Mouse (Mus musculus): ENCODE results near the gene Cntn5. TPM values are rescaled to one million over a fixed set of nuclear protein-coding genes. Genes with fewer than 3 reads are reported as not detected.

Cntn5 gene
- polyA plus RNA-seq, 1 experiment from 2014 or later, result 0.28 TPM

GRCm38 (mm10) chr9:10681181-10681580 lies 223.4 kb downstream of the Cntn5 start:
- Histone ChIP-seq H3K4me2 (ENCODE audit: low read depth, low read length) (no peak overlapping the region), H3K9me3 (replicated peaks; ENCODE audit: control insufficient read depth, low read length) (no peaks in the 10 kb centered on the region), H3K36me3 (replicated peaks; ENCODE audit: control insufficient read depth, insufficient read depth, low read depth, low read length) (no peaks in the 10 kb centered on the region), H3K27ac (replicated peaks; ENCODE audit: low read depth, low read length) (no peak overlapping the region), H3K9ac (replicated peaks; ENCODE audit: low read length) (no peak overlapping the region), H3K4me1 (ENCODE audit: control insufficient read depth, insufficient read depth, low read length) (no peaks in the 10 kb centered on the region), H3K27me3 (ENCODE audit: control insufficient read depth, insufficient read depth, low read length) (no peaks in the 10 kb centered on the region), H3K4me3 (ENCODE audit: low read depth, low read length) (no peak overlapping the region)
- 68% methylated on average over 3 of the region's 3 CpGs for WGBS
- ATAC-seq (replicated peaks; ENCODE audit: insufficient number of reproducible peaks, low FRiP score, low TSS enrichment, low read depth) (no peak), DNase-seq (ENCODE audit: low spot score) (no peak)

GRCm38 (mm10) chr9:10668676-10669075 lies 235.9 kb downstream of the Cntn5 start:
- Histone ChIP-seq H3K4me3 (ENCODE audit: low read depth, low read length) (no peak overlapping the region), H3K36me3 (replicated peaks; ENCODE audit: control insufficient read depth, insufficient read depth, low read depth, low read length) (no peaks in the 10 kb centered on the region), H3K27ac (replicated peaks; ENCODE audit: low read depth, low read length) (no peak overlapping the region), H3K27me3 (ENCODE audit: control insufficient read depth, insufficient read depth, low read length) (no peaks in the 10 kb centered on the region), H3K4me2 (ENCODE audit: low read depth, low read length) (no peak overlapping the region), H3K9me3 (replicated peaks; ENCODE audit: control insufficient read depth, low read length) (no peaks in the 10 kb centered on the region), H3K4me1 (ENCODE audit: control insufficient read depth, insufficient read depth, low read length) (no peaks in the 10 kb centered on the region), H3K9ac (replicated peaks; ENCODE audit: low read length) (no peak overlapping the region)
- DNase-seq (ENCODE audit: low spot score) (no peak), ATAC-seq (replicated peaks; ENCODE audit: insufficient number of reproducible peaks, low FRiP score, low TSS enrichment, low read depth) (no peak)
- 74% methylated on average over 3 of the region's 3 CpGs for WGBS

GRCm38 (mm10) chr9:10667438-10667837 lies 237.1 kb downstream of the Cntn5 start:
- Histone ChIP-seq H3K4me1 (ENCODE audit: control insufficient read depth, insufficient read depth, low read length) (no peaks in the 10 kb centered on the region), H3K27ac (replicated peaks; ENCODE audit: low read depth, low read length) (no peak overlapping the region), H3K9ac (replicated peaks; ENCODE audit: low read length) (no peak overlapping the region), H3K36me3 (replicated peaks; ENCODE audit: control insufficient read depth, insufficient read depth, low read depth, low read length) (no peaks in the 10 kb centered on the region), H3K4me2 (ENCODE audit: low read depth, low read length) (no peak overlapping the region), H3K27me3 (ENCODE audit: control insufficient read depth, insufficient read depth, low read length) (no peaks in the 10 kb centered on the region), H3K4me3 (ENCODE audit: low read depth, low read length) (no peak overlapping the region), H3K9me3 (replicated peaks; ENCODE audit: control insufficient read depth, low read length) (no peaks in the 10 kb centered on the region)
- WGBS, result 68% methylated on average over 4 of the region's 4 CpGs
- DNase-seq (ENCODE audit: low spot score) (no peak), ATAC-seq (replicated peaks; ENCODE audit: insufficient number of reproducible peaks, low FRiP score, low TSS enrichment, low read depth) (no peak)

- Histone ChIP-seq H3K4me3 (ENCODE audit: low read depth, low read length) (no peak overlapping the region), H3K9me3 (replicated peaks; ENCODE audit: control insufficient read depth, low read length) (no peaks in the 10 kb centered on the region), H3K9ac (replicated peaks; ENCODE audit: low read length) (no peak overlapping the region), H3K27me3 (ENCODE audit: control insufficient read depth, insufficient read depth, low read length) (no peaks in the 10 kb centered on the region), H3K4me1 (ENCODE audit: control insufficient read depth, insufficient read depth, low read length) (no peaks in the 10 kb centered on the region), H3K36me3 (replicated peaks; ENCODE audit: control insufficient read depth, insufficient read depth, low read depth, low read length) (no peaks in the 10 kb centered on the region), H3K4me2 (ENCODE audit: low read depth, low read length) (no peak overlapping the region), H3K27ac (replicated peaks; ENCODE audit: low read depth, low read length) (no peak overlapping the region)
- ATAC-seq (replicated peaks; ENCODE audit: insufficient number of reproducible peaks, low FRiP score, low TSS enrichment, low read depth), result no peak
- no peak for DNase-seq (ENCODE audit: low spot score)
These were observed 238.8 kb downstream of the Cntn5 start for GRCm38 (mm10) chr9:10665756-10666155.

GRCm38 (mm10) chr9:10663101-10663500 lies 241.5 kb downstream of the Cntn5 start:
- Histone ChIP-seq H3K36me3 (replicated peaks; ENCODE audit: control insufficient read depth, insufficient read depth, low read depth, low read length) (no peaks in the 10 kb centered on the region), H3K4me3 (ENCODE audit: low read depth, low read length) (no peak overlapping the region), H3K4me1 (ENCODE audit: control insufficient read depth, insufficient read depth, low read length) (no peaks in the 10 kb centered on the region), H3K9ac (replicated peaks; ENCODE audit: low read length) (no peak overlapping the region), H3K4me2 (ENCODE audit: low read depth, low read length) (no peak overlapping the region), H3K27me3 (ENCODE audit: control insufficient read depth, insufficient read depth, low read length) (no peaks in the 10 kb centered on the region), H3K27ac (replicated peaks; ENCODE audit: low read depth, low read length) (no peak overlapping the region), H3K9me3 (replicated peaks; ENCODE audit: control insufficient read depth, low read length) (no peaks in the 10 kb centered on the region)
- DNase-seq (ENCODE audit: low spot score), result no peak
- WGBS, result 74% methylated on average over 2 of the region's 2 CpGs
- ATAC-seq (replicated peaks; ENCODE audit: insufficient number of reproducible peaks, low FRiP score, low TSS enrichment, low read depth), result no peak

- Histone ChIP-seq H3K9ac (replicated peaks; ENCODE audit: low read length) (no peak overlapping the region), H3K9me3 (replicated peaks; ENCODE audit: control insufficient read depth, low read length) (no peaks in the 10 kb centered on the region), H3K4me1 (ENCODE audit: control insufficient read depth, insufficient read depth, low read length) (no peaks in the 10 kb centered on the region), H3K27ac (replicated peaks; ENCODE audit: low read depth, low read length) (no peak overlapping the region), H3K4me3 (ENCODE audit: low read depth, low read length) (no peak overlapping the region), H3K27me3 (ENCODE audit: control insufficient read depth, insufficient read depth, low read length) (no peaks in the 10 kb centered on the region), H3K36me3 (replicated peaks; ENCODE audit: control insufficient read depth, insufficient read depth, low read depth, low read length) (no peaks in the 10 kb centered on the region), H3K4me2 (ENCODE audit: low read depth, low read length) (no peak overlapping the region)
- DNase-seq (ENCODE audit: low spot score) (no peak), ATAC-seq (replicated peaks; ENCODE audit: insufficient number of reproducible peaks, low FRiP score, low TSS enrichment, low read depth) (no peak)
- 85% methylated on average over 1 of the region's 1 CpGs for WGBS
These were observed 245.1 kb downstream of the Cntn5 start for GRCm38 (mm10) chr9:10659478-10659877.

GRCm38 (mm10) chr9:10658086-10658485 lies 246.5 kb downstream of the Cntn5 start:
- Histone ChIP-seq H3K27ac (replicated peaks; ENCODE audit: low read depth, low read length) (no peak overlapping the region), H3K9ac (replicated peaks; ENCODE audit: low read length) (no peak overlapping the region), H3K4me1 (ENCODE audit: control insufficient read depth, insufficient read depth, low read length) (no peaks in the 10 kb centered on the region), H3K4me3 (ENCODE audit: low read depth, low read length) (no peak overlapping the region), H3K4me2 (ENCODE audit: low read depth, low read length) (no peak overlapping the region), H3K27me3 (ENCODE audit: control insufficient read depth, insufficient read depth, low read length) (no peaks in the 10 kb centered on the region), H3K36me3 (replicated peaks; ENCODE audit: control insufficient read depth, insufficient read depth, low read depth, low read length) (no peaks in the 10 kb centered on the region), H3K9me3 (replicated peaks; ENCODE audit: control insufficient read depth, low read length) (no peaks in the 10 kb centered on the region)
- no peak for ATAC-seq (replicated peaks; ENCODE audit: insufficient number of reproducible peaks, low FRiP score, low TSS enrichment, low read depth)
- no peak for DNase-seq (ENCODE audit: low spot score)
- WGBS, result 93% methylated on average over 1 of the region's 1 CpGs

- WGBS, result 71% methylated on average over 4 of the region's 4 CpGs
- no peak overlapping the region for H3K4me2 ChIP-seq (ENCODE audit: low read depth, low read length)
- no peaks in the 10 kb centered on the region for H3K4me1 ChIP-seq (ENCODE audit: control insufficient read depth, insufficient read depth, low read length)
- H3K27ac ChIP-seq (replicated peaks; ENCODE audit: low read depth, low read length), result no peak overlapping the region
- H3K36me3 ChIP-seq (replicated peaks; ENCODE audit: control insufficient read depth, insufficient read depth, low read depth, low read length), result no peaks in the 10 kb centered on the region
- H3K27me3 ChIP-seq (ENCODE audit: control insufficient read depth, insufficient read depth, low read length), result no peaks in the 10 kb centered on the region
- H3K9me3 ChIP-seq (replicated peaks; ENCODE audit: control insufficient read depth, low read length), result no peaks in the 10 kb centered on the region
- no peak overlapping the region for H3K4me3 ChIP-seq (ENCODE audit: low read depth, low read length)
- DNase-seq (ENCODE audit: low spot score), result no peak
- ATAC-seq (replicated peaks; ENCODE audit: insufficient number of reproducible peaks, low FRiP score, low TSS enrichment, low read depth), result no peak
- no peak overlapping the region for H3K9ac ChIP-seq (replicated peaks; ENCODE audit: low read length)
These were observed 247.3 kb downstream of the Cntn5 start for GRCm38 (mm10) chr9:10657144-10657748.
